Mouse (Mus musculus): ENCODE data around the gene Rcan1. TPM values are rescaled to one million over a fixed set of nuclear protein-coding genes. Genes with fewer than 3 reads are reported as not detected.

The Rcan1 gene
- total RNA-seq, 2 experiments from 2014 or later, result 95.4 to 129 TPM

- no peak for DNase-seq
Measured at GRCm38 (mm10) chr16:92401206-92401605, 69.5 kb downstream of the Rcan1 start.

- DNase-seq, result peak; percentile 91 to 94
Measured at GRCm38 (mm10) chr16:92399490-92400458, 70.9 kb downstream of the Rcan1 start.

- DNase-seq, result peak; percentile 41 to 44
Measured at GRCm38 (mm10) chr16:92398574-92399118, 72.0 kb downstream of the Rcan1 start.

GRCm38 (mm10) chr16:92397745-92398573 lies 72.7 kb downstream of the Rcan1 start:
- peak; percentile 41 to 43 for DNase-seq

GRCm38 (mm10) chr16:92393732-92394131 lies 76.9 kb downstream of the Rcan1 start:
- DNase-seq, result no peak

GRCm38 (mm10) chr16:92387692-92388091 lies 83.0 kb downstream of the Rcan1 start:
- no peak for DNase-seq

GRCm38 (mm10) chr16:92385062-92385461 lies 85.6 kb downstream of the Rcan1 start:
- peak; percentile 63 to 90 for DNase-seq

- no peak for DNase-seq
Measured at GRCm38 (mm10) chr16:92383412-92383811, 87.3 kb downstream of the Rcan1 start.

GRCm38 (mm10) chr16:92382508-92382907 lies 88.2 kb downstream of the Rcan1 start:
- no peak for DNase-seq

- no peak for DNase-seq
Measured at GRCm38 (mm10) chr16:92381092-92381491, 89.6 kb downstream of the Rcan1 start.

- peak; percentile 62 to 76 for DNase-seq
Measured at GRCm38 (mm10) chr16:92376976-92377375, 93.7 kb downstream of the Rcan1 start.

- no peak for DNase-seq
Measured at GRCm38 (mm10) chr16:92371623-92372022, 99.0 kb downstream of the Rcan1 start.

- peak in 1 of 2 experiments; percentile 14 for DNase-seq
Measured at GRCm38 (mm10) chr16:92369260-92369659, 101.4 kb downstream of the Rcan1 start.

- DNase-seq, result no peak
Measured at GRCm38 (mm10) chr16:92365477-92365876, 105.2 kb downstream of the Rcan1 start.

- DNase-seq, result no peak
Measured at GRCm38 (mm10) chr16:92360711-92361110, 110.0 kb downstream of the Rcan1 start.

GRCm38 (mm10) chr16:92359229-92359628 lies 111.4 kb downstream of the Rcan1 start, which contains the start of gene Kcne1:
Kcne1 (minus strand) TSS chr16:92359468.
- DNase-seq, result no peak

GRCm38 (mm10) chr16:92358734-92359133 lies 111.9 kb downstream of the Rcan1 start:
- DNase-seq, result no peak

- no peak for DNase-seq
Measured at GRCm38 (mm10) chr16:92357566-92357965, 113.1 kb downstream of the Rcan1 start.

GRCm38 (mm10) chr16:92357023-92357422 lies 113.6 kb downstream of the Rcan1 start:
- DNase-seq, result no peak

GRCm38 (mm10) chr16:92355982-92356381 lies 114.7 kb downstream of the Rcan1 start:
- peak; percentile 26 to 44 for DNase-seq

- DNase-seq, result no peak
Measured at GRCm38 (mm10) chr16:92355366-92355765, 115.3 kb downstream of the Rcan1 start.

GRCm38 (mm10) chr16:92353897-92354296 lies 116.8 kb downstream of the Rcan1 start:
- DNase-seq, result no peak
